Mouse (Mus musculus) testis, adult 2 months (tissue): Measurements from ENCODE around the gene Zan. TPM values are rescaled to one million over a fixed set of nuclear protein-coding genes. Genes with fewer than 3 reads are reported as not detected.
A peak's percentile ranks its signal among the peaks of the same experiment; 100 is the strongest.

Source experiments
- H3K27ac ChIP-seq: fragments of 200-500 bp; 2 replicates; pipeline ENCODE4 v1.5.1; 2012; ENCODE audit warnings: low read depth, low read length; ENCODE audit not compliant: control insufficient read depth, insufficient read depth
- H3K27me3 ChIP-seq: fragments of 200-500 bp; 2 replicates; pipeline ENCODE4 v1.6.1; 2012; ENCODE audit warnings: mild to moderate bottlenecking, low read length, moderate library complexity; ENCODE audit not compliant: control insufficient read depth, insufficient read depth
- H3K36me3 ChIP-seq: fragments of 200-500 bp; 2 replicates; pipeline ENCODE4 v1.6.1; 2012; ENCODE audit warnings: mild to moderate bottlenecking, low read length; ENCODE audit not compliant: control insufficient read depth, insufficient read depth
- H3K4me1 ChIP-seq: fragments of 200-500 bp; 2 replicates; pipeline ENCODE4 v1.6.1; 2012; ENCODE audit warnings: low read length; ENCODE audit not compliant: control insufficient read depth, insufficient read depth
- H3K4me3 ChIP-seq: fragments of 200-500 bp; 2 replicates; pipeline ENCODE4 v1.5.1; 2012; ENCODE audit warnings: low read depth, mild to moderate bottlenecking, low read length, moderate library complexity, mixed read lengths; ENCODE audit not compliant: control insufficient read depth
- CTCF ChIP-seq: fragments of 200-500 bp; IDR thresholded peaks from 2 replicates; pipeline ENCODE4 v1.5.1; 2012; ENCODE audit warnings: low read depth, mild to moderate bottlenecking, inconsistent platforms, low read length, moderate library complexity; ENCODE audit not compliant: control insufficient read depth, insufficient read depth, insufficient replicate concordance
- POLR2A ChIP-seq: fragments of 200-500 bp; IDR thresholded peaks from 2 replicates; pipeline ENCODE4 v1.6.1; 2012; ENCODE audit warnings: low read depth, mild to moderate bottlenecking, inconsistent platforms, low read length, moderate library complexity; ENCODE audit not compliant: control insufficient read depth
- polyA plus RNA-seq: library from polyadenylated mRNA; depleted of rRNA; stranded (reverse); fragments of >200 nt; gene quantifications from 2 replicates; pipeline ENCODE4 v1.2.3, GENCODE M21; 2012; rRNA removed

The Zan gene
- polyA plus RNA-seq, 1 experiment = 11.5 TPM

GRCm38 (mm10) chr5:137334317-137334716, 142.5 kb downstream of the Zan start:
- H3K4me3 ChIP-seq = no peak overlapping the region
- H3K4me1 ChIP-seq = peaks cover 9% of the 10 kb centered on the region
- no peaks in the 10 kb centered on the region for H3K36me3 ChIP-seq
- TF ChIP-seq CTCF (no peak), POLR2A (no peak)
- no peak overlapping the region for H3K27ac ChIP-seq
- no peaks in the 10 kb centered on the region for H3K27me3 ChIP-seq

- H3K27me3 ChIP-seq = no peaks in the 10 kb centered on the region
- peak within 1 kb of the TSS; percentile 76 for H3K4me3 ChIP-seq
- H3K36me3 ChIP-seq = no peaks in the 10 kb centered on the region
- peak; percentile 71; the same call in 1 of the 2 replicates for TF ChIP-seq CTCF
- no peak; the same call in 1 of the 2 replicates for TF ChIP-seq POLR2A
- H3K27ac ChIP-seq = no peak within 1 kb of the TSS
- peaks cover 3% of the 10 kb centered on the region for H3K4me1 ChIP-seq
Observed at GRCm38 (mm10) chr5:137333512-137334174, 143.2 kb downstream of the Zan start, which contains the start of gene Slc12a9. TSS of gene Slc12a9 (minus strand) at chr5:137333597.

GRCm38 (mm10) chr5:137332857-137333511, 143.9 kb downstream of the Zan start:
- Histone ChIP-seq H3K36me3 (no peaks in the 10 kb centered on the region), H3K4me1 (no peaks in the 10 kb centered on the region; the same call in 1 of the 2 replicates), H3K4me3 (peak overlapping the region; percentile 76), H3K27me3 (no peaks in the 10 kb centered on the region), H3K27ac (no peak overlapping the region)
- TF ChIP-seq CTCF = no peak
- 0 out of 2 replicates have a peak, but pooled peaks have one; percentile 26 for TF ChIP-seq POLR2A

DNA sequence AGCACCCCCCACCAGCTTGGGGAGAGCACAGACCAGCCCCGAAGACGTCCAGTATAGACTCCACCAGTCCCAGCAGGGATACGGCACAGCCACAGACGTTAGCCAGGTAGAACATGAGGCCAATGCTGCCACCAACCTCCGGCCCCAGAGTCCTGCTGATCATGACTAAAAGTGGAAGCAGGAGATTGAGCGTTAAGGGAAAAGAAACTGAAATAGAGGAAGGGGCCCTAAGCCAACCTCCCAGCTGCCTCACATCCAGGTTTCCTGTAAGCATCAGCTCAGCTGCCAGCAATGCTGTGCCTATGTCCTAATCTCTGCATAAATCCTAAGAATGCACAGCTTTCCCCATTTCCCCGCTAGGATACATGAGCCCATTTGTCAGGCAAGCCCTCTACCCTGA, 146.0 kb downstream of the Zan start:
- Histone ChIP-seq H3K36me3 (no peaks in the 10 kb centered on the region), H3K4me1 (no peaks in the 10 kb centered on the region; the same call in 1 of the 2 replicates), H3K4me3 (no peak overlapping the region), H3K27me3 (no peaks in the 10 kb centered on the region), H3K27ac (no peak overlapping the region)
- TF ChIP-seq POLR2A (no peak), CTCF (no peak)

Other genes starting within 250 kb of the Zan start
- 0.09 and 0.30 TPM in 2 replicates for gene Ache, start 189.5 kb downstream of the Zan start, polyA plus RNA-seq
- 1.6 and 1.7 TPM in 2 replicates for gene Ufsp1, start 182.4 kb downstream of the Zan start, polyA plus RNA-seq
- 174 and 178 TPM in 2 replicates for gene Srrt, start 169.4 kb downstream of the Zan start, polyA plus RNA-seq
- 4.1 and 5.2 TPM in 2 replicates for gene Trip6, start 162.7 kb downstream of the Zan start, polyA plus RNA-seq
- 3.6 and 4.4 TPM in 2 replicates for gene Slc12a9, start 143.5 kb downstream of the Zan start, polyA plus RNA-seq
- gene Ephb4, start 127.0 kb downstream of the Zan start, polyA plus RNA-seq = 1.8 and 2.7 TPM in 2 replicates
- gene Pop7, start 25.5 kb upstream of the Zan start, polyA plus RNA-seq = 10.2 and 12.7 TPM in 2 replicates
- 11.5 and 12.0 TPM in 2 replicates for gene Gigyf1, start 41.5 kb upstream of the Zan start, polyA plus RNA-seq
- not detected in 2 replicates for gene Epo, start 56.2 kb upstream of the Zan start, polyA plus RNA-seq
- gene Gnb2, start 56.4 kb upstream of the Zan start, polyA plus RNA-seq = 369 and 402 TPM in 2 replicates
- gene Actl6b, start 76.5 kb upstream of the Zan start, polyA plus RNA-seq = 0.25 TPM in 2 replicates
- 4.5 and 5.2 TPM in 2 replicates for gene Tfr2, start 92.8 kb upstream of the Zan start, polyA plus RNA-seq
- gene Mospd3, start 124.0 kb upstream of the Zan start, polyA plus RNA-seq = 43.0 and 45.2 TPM in 2 replicates
- gene Pcolce, start 136.7 kb upstream of the Zan start, polyA plus RNA-seq = 98.5 and 102 TPM in 2 replicates
- gene Fbxo24, start 151.9 kb upstream of the Zan start, polyA plus RNA-seq = 175 and 181 TPM in 2 replicates
- 131 and 139 TPM in 2 replicates for gene Lrch4, start 152.1 kb upstream of the Zan start, polyA plus RNA-seq
- gene Gm20605, start 152.1 kb upstream of the Zan start, polyA plus RNA-seq = 15.0 and 15.6 TPM in 2 replicates
- 37.9 and 42.4 TPM in 2 replicates for gene Sap25, start 164.3 kb upstream of the Zan start, polyA plus RNA-seq
- gene Irs3, start 168.7 kb upstream of the Zan start, polyA plus RNA-seq = 0.22 and 0.24 TPM in 2 replicates
- 12.0 and 12.5 TPM in 2 replicates for gene Agfg2, start 207.7 kb upstream of the Zan start, polyA plus RNA-seq